Mouse (Mus musculus) liver, embryonic 12.5 days (tissue): ENCODE measurements around the gene Gng13. TPM values are rescaled to one million over a fixed set of nuclear protein-coding genes. Genes with fewer than 3 reads are reported as not detected.

Experiments used
- ATAC-seq: fragments of 200-750 bp; cut with Nextera tagmentation; 2 replicates; pipeline ENCODE4 v1.8.0; 2017; ENCODE audit warnings: moderate number of reproducible peaks, mild to moderate bottlenecking, moderate library complexity
- H3K27ac ChIP-seq: fragments of 300-500 bp; sonication (generic); 2 replicates; pipeline ENCODE4 v1.5.1; 2016; ENCODE audit warnings: mild to moderate bottlenecking
- H3K27me3 ChIP-seq: fragments of 300-500 bp; sonication (generic); replicated peaks from 2 replicates; pipeline ENCODE4 v1.6.1; 2016; ENCODE audit warnings: mild to moderate bottlenecking, moderate library complexity
- H3K36me3 ChIP-seq: fragments of 300-500 bp; sonication (generic); 2 replicates; pipeline ENCODE4 v1.6.1; 2016; ENCODE audit warnings: mild to moderate bottlenecking, moderate library complexity
- H3K4me1 ChIP-seq: fragments of 300-500 bp; sonication (generic); 2 replicates; pipeline ENCODE4 v1.6.1; 2016
- H3K4me2 ChIP-seq: fragments of 300-500 bp; sonication (generic); 2 replicates; pipeline ENCODE4 v1.6.1; 2016; ENCODE audit warnings: mild to moderate bottlenecking, moderate library complexity
- H3K4me3 ChIP-seq: fragments of 300-500 bp; sonication (generic); 2 replicates; pipeline ENCODE4 v1.5.1; 2016; ENCODE audit warnings: mild to moderate bottlenecking, moderate library complexity
- H3K9ac ChIP-seq: fragments of 300-500 bp; sonication (generic); 2 replicates; pipeline ENCODE4 v1.6.1; 2016; ENCODE audit warnings: mild to moderate bottlenecking, moderate library complexity
- H3K9me3 ChIP-seq: fragments of 300-500 bp; sonication (generic); replicated peaks from 2 replicates; pipeline ENCODE4 v1.6.1; 2016; ENCODE audit warnings: mild to moderate bottlenecking, moderate library complexity
- WGBS: fragments of 180-500 bp; shearing (Covaris S2); methylation state at CpG from one replicate; pipeline ENCODE4 v1.1.7; 2016; ENCODE audit not compliant: insufficient replicate concordance; 5-methylcytosine and 5-hydroxymethylcytosine counted together
- polyA plus RNA-seq: library from polyadenylated mRNA; unstranded; fragments of >200 nt; fragmentation: Nextera tagmentation; extraction: Ambion mirVana; gene quantifications from 2 replicates; pipeline ENCODE4 v1.2.1, GENCODE M21; 2016

Gene Gng13
- polyA plus RNA-seq, 1 experiment from 2014 or later, result 1.2 TPM

- Histone ChIP-seq H3K4me3 (no peak overlapping the region), H3K27me3 (peaks cover 28% of the 10 kb centered on the region), H3K4me2 (no peak overlapping the region), H3K27ac (no peak overlapping the region), H3K4me1 (peaks cover 7% of the 10 kb centered on the region), H3K9ac (no peak overlapping the region), H3K9me3 (no peaks in the 10 kb centered on the region; the same call in 1 of the 2 replicates), H3K36me3 (no peaks in the 10 kb centered on the region)
- ATAC-seq, result no peak
- WGBS, result 54% methylated on average over 4 of the region's 4 CpGs
Observed at GRCm38 (mm10) chr17:25711136-25711535, 5.8 kb upstream of the Gng13 start.

GRCm38 (mm10) chr17:25715627-25716026 lies 1.3 kb upstream of the Gng13 start:
- Histone ChIP-seq H3K4me2 (no peak overlapping the region), H3K4me3 (no peak overlapping the region), H3K27ac (no peak overlapping the region), H3K36me3 (peaks cover 24% of the 10 kb centered on the region), H3K9me3 (no peaks in the 10 kb centered on the region), H3K4me1 (peaks cover 23% of the 10 kb centered on the region), H3K9ac (no peak overlapping the region), H3K27me3 (peaks cover 55% of the 10 kb centered on the region)
- peak; percentile 36; the same call in 1 of the 2 replicates for ATAC-seq
- WGBS, result 33% methylated on average over 3 of the region's 3 CpGs

GRCm38 (mm10) chr17:25716130-25716529 lies 841 bp upstream of the Gng13 start:
- Histone ChIP-seq H3K4me2 (no peak overlapping the region), H3K27ac (no peak overlapping the region)
- ATAC-seq, result no peak

GRCm38 (mm10) chr17:25717691-25718090 lies 720 bp downstream of the Gng13 start:
- Histone ChIP-seq H3K4me3 (peak overlapping the region; percentile 37), H3K4me1 (peaks cover 25% of the 10 kb centered on the region), H3K9me3 (no peaks in the 10 kb centered on the region), H3K27me3 (peaks cover 51% of the 10 kb centered on the region), H3K36me3 (peaks cover 45% of the 10 kb centered on the region), H3K27ac (no peak overlapping the region), H3K4me2 (peak overlapping the region; percentile 63), H3K9ac (no peak overlapping the region)
- WGBS, result 14% methylated on average over 6 of the region's 6 CpGs
- no peak for ATAC-seq

More at GRCm38 (mm10) chr17:25716130-25716529, 841 bp upstream of the Gng13 start:
- H3K9ac ChIP-seq, result no peak overlapping the region
- peaks cover 55% of the 10 kb centered on the region for H3K27me3 ChIP-seq
- H3K4me1 ChIP-seq, result peaks cover 23% of the 10 kb centered on the region
- no peak overlapping the region for H3K4me3 ChIP-seq
- no peaks in the 10 kb centered on the region for H3K9me3 ChIP-seq
- WGBS, result 5% methylated on average over 6 of the region's 6 CpGs
- peaks cover 29% of the 10 kb centered on the region for H3K36me3 ChIP-seq

GRCm38 (mm10) chr17:25721476-25721875 lies 4.5 kb downstream of the Gng13 start:
- WGBS, result 89% methylated on average over 5 of the region's 5 CpGs
- H3K9ac ChIP-seq, result no peak overlapping the region
- no peak overlapping the region for H3K4me3 ChIP-seq
- H3K27ac ChIP-seq, result no peak overlapping the region
- peaks cover 24% of the 10 kb centered on the region for H3K27me3 ChIP-seq
- ATAC-seq, result no peak
- peaks cover 30% of the 10 kb centered on the region for H3K4me1 ChIP-seq
- H3K4me2 ChIP-seq, result no peak overlapping the region
- peaks cover 73% of the 10 kb centered on the region for H3K36me3 ChIP-seq
- no peaks in the 10 kb centered on the region for H3K9me3 ChIP-seq

- Histone ChIP-seq H3K27ac (no peak overlapping the region), H3K9me3 (no peaks in the 10 kb centered on the region), H3K4me2 (no peak overlapping the region), H3K9ac (no peak overlapping the region), H3K4me3 (no peak overlapping the region), H3K4me1 (peaks cover 31% of the 10 kb centered on the region), H3K27me3 (peaks cover 4% of the 10 kb centered on the region), H3K36me3 (peaks cover 72% of the 10 kb centered on the region)
- 92% methylated on average over 19 of the region's 19 CpGs for WGBS
- ATAC-seq, result no peak
Observed at GRCm38 (mm10) chr17:25723470-25723869, 6.5 kb downstream of the Gng13 start.

- H3K9me3 ChIP-seq, result no peaks in the 10 kb centered on the region
- H3K4me3 ChIP-seq, result no peak overlapping the region
- peaks cover 72% of the 10 kb centered on the region for H3K36me3 ChIP-seq
- no peak overlapping the region for H3K9ac ChIP-seq
- H3K27me3 ChIP-seq, result no peaks in the 10 kb centered on the region
- H3K4me2 ChIP-seq, result no peak overlapping the region
- WGBS, result 76% methylated on average over 7 of the region's 7 CpGs
- peaks cover 35% of the 10 kb centered on the region for H3K4me1 ChIP-seq
- H3K27ac ChIP-seq, result no peak overlapping the region
- ATAC-seq, result no peak
Observed at GRCm38 (mm10) chr17:25723919-25724318, 6.9 kb downstream of the Gng13 start.

GRCm38 (mm10) chr17:25725264-25725663 lies 8.3 kb downstream of the Gng13 start:
- Histone ChIP-seq H3K4me1 (peaks cover 38% of the 10 kb centered on the region), H3K4me3 (no peak overlapping the region), H3K27ac (no peak overlapping the region), H3K9me3 (no peaks in the 10 kb centered on the region), H3K36me3 (peaks cover 69% of the 10 kb centered on the region), H3K4me2 (peak overlapping the region; percentile 93; the same call in 1 of the 2 replicates), H3K27me3 (no peaks in the 10 kb centered on the region), H3K9ac (no peak overlapping the region)
- WGBS, result 80% methylated on average over 6 of the region's 6 CpGs
- ATAC-seq, result no peak

GRCm38 (mm10) chr17:25727265-25728008 lies 10.5 kb downstream of the Gng13 start, which contains the start of the genes Chtf18 and Rpusd1:
Chtf18 (minus strand) TSS chr17:25727419.
Rpusd1 (plus strand) TSS chr17:25727670.
- H3K4me3 ChIP-seq, result peak within 1 kb of the TSS; percentile 75
- 1% methylated on average over 37 of the region's 37 CpGs for WGBS
- no peaks in the 10 kb centered on the region for H3K9me3 ChIP-seq
- peak within 1 kb of the TSS; percentile 80 for H3K9ac ChIP-seq
- peak; percentile 97 for ATAC-seq
- peak within 1 kb of the TSS; percentile 93 for H3K4me2 ChIP-seq
- H3K4me1 ChIP-seq, result peaks cover 38% of the 10 kb centered on the region
- H3K27ac ChIP-seq, result peak within 1 kb of the TSS; percentile 47
- H3K27me3 ChIP-seq, result no peaks in the 10 kb centered on the region
- H3K36me3 ChIP-seq, result peaks cover 57% of the 10 kb centered on the region

GRCm38 (mm10) chr17:25728009-25728270 lies 11.0 kb downstream of the Gng13 start:
- ATAC-seq, result no peak
- Histone ChIP-seq H3K9me3 (no peaks in the 10 kb centered on the region), H3K27me3 (no peaks in the 10 kb centered on the region), H3K36me3 (peaks cover 52% of the 10 kb centered on the region), H3K4me1 (peaks cover 33% of the 10 kb centered on the region), H3K9ac (peak overlapping the region; percentile 74), H3K4me3 (peak overlapping the region; percentile 58), H3K27ac (peak overlapping the region; percentile 47), H3K4me2 (peak overlapping the region; percentile 78)
- 20% methylated on average over 4 of the region's 4 CpGs for WGBS

GRCm38 (mm10) chr17:25732082-25732481 lies 15.1 kb downstream of the Gng13 start:
- Histone ChIP-seq H3K4me2 (no peak overlapping the region), H3K27ac (no peak overlapping the region), H3K36me3 (peaks cover 26% of the 10 kb centered on the region), H3K4me3 (no peak overlapping the region), H3K9me3 (no peaks in the 10 kb centered on the region), H3K9ac (no peak overlapping the region), H3K4me1 (peaks cover 15% of the 10 kb centered on the region), H3K27me3 (peaks cover 5% of the 10 kb centered on the region; the same call in 1 of the 2 replicates)
- no peak for ATAC-seq
- 18% methylated on average over 2 of the region's 2 CpGs for WGBS

- peaks cover 10% of the 10 kb centered on the region for H3K36me3 ChIP-seq
- H3K4me1 ChIP-seq, result no peaks in the 10 kb centered on the region
- ATAC-seq, result no peak
- no peak overlapping the region for H3K27ac ChIP-seq
- H3K9ac ChIP-seq, result no peak overlapping the region
- H3K4me3 ChIP-seq, result no peak overlapping the region
- no peak overlapping the region for H3K4me2 ChIP-seq
- H3K27me3 ChIP-seq, result peaks cover 5% of the 10 kb centered on the region; the same call in 1 of the 2 replicates
- no peaks in the 10 kb centered on the region for H3K9me3 ChIP-seq
- WGBS, result 70% methylated on average over 5 of the region's 5 CpGs
Observed at GRCm38 (mm10) chr17:25735246-25735645, 18.3 kb downstream of the Gng13 start.
